Mouse (Mus musculus) midbrain, embryonic 13.5 days (tissue): ENCODE measurements around the gene Mlh3. TPM values are rescaled to one million over a fixed set of nuclear protein-coding genes. Genes with fewer than 3 reads are reported as not detected.

ENCODE experiments used
- ATAC-seq: fragments of 200-750 bp; cut with Nextera tagmentation; 2 replicates; pipeline ENCODE4 v1.8.0; 2017; ENCODE audit warnings: mild to moderate bottlenecking, moderate TSS enrichment, moderate library complexity
- H3K27ac ChIP-seq: fragments of 300-500 bp; sonication (generic); 2 replicates; pipeline ENCODE4 v1.5.1; 2015; ENCODE audit warnings: inconsistent platforms, mild to moderate bottlenecking, moderate library complexity
- H3K27me3 ChIP-seq: fragments of 300-500 bp; sonication (generic); 2 replicates; pipeline ENCODE4 v1.6.1; 2015; ENCODE audit warnings: mild to moderate bottlenecking, inconsistent platforms
- H3K36me3 ChIP-seq: fragments of 300-500 bp; sonication (generic); 2 replicates; pipeline ENCODE4 v1.6.1; 2015; ENCODE audit warnings: mild to moderate bottlenecking, inconsistent platforms
- H3K4me1 ChIP-seq: fragments of 300-500 bp; sonication (generic); replicated peaks from 2 replicates; pipeline ENCODE4 v1.6.1; 2015; ENCODE audit warnings: inconsistent platforms
- H3K4me2 ChIP-seq: fragments of 300-500 bp; sonication (generic); replicated peaks from 2 replicates; pipeline ENCODE4 v1.6.1; 2015; ENCODE audit warnings: moderate library complexity, mild to moderate bottlenecking, inconsistent platforms
- H3K4me3 ChIP-seq: fragments of 300-500 bp; sonication (generic); replicated peaks from 2 replicates; pipeline ENCODE4 v1.5.1; 2015; ENCODE audit warnings: mild to moderate bottlenecking, inconsistent platforms
- H3K9ac ChIP-seq: fragments of 300-500 bp; sonication (generic); replicated peaks from 2 replicates; pipeline ENCODE4 v1.6.1; 2015; ENCODE audit warnings: mild to moderate bottlenecking, inconsistent platforms
- H3K9me3 ChIP-seq: fragments of 300-500 bp; sonication (generic); 2 replicates; pipeline ENCODE4 v1.6.1; 2016; ENCODE audit warnings: mild to moderate bottlenecking, inconsistent platforms
- WGBS: fragments of 180-500 bp; shearing (Covaris S2); methylation state at CpG from one replicate; pipeline ENCODE4 v1.1.7; 2015; 5-methylcytosine and 5-hydroxymethylcytosine counted together
- polyA plus RNA-seq: library from polyadenylated mRNA; unstranded; fragments of >200 nt; fragmentation: Nextera tagmentation; extraction: Ambion mirVana; gene quantifications from 2 replicates; pipeline ENCODE4 v1.2.1, GENCODE M21; 2015

Gene Mlh3
- polyA plus RNA-seq, 1 experiment from 2014 or later, result 9.0 TPM

DNA sequence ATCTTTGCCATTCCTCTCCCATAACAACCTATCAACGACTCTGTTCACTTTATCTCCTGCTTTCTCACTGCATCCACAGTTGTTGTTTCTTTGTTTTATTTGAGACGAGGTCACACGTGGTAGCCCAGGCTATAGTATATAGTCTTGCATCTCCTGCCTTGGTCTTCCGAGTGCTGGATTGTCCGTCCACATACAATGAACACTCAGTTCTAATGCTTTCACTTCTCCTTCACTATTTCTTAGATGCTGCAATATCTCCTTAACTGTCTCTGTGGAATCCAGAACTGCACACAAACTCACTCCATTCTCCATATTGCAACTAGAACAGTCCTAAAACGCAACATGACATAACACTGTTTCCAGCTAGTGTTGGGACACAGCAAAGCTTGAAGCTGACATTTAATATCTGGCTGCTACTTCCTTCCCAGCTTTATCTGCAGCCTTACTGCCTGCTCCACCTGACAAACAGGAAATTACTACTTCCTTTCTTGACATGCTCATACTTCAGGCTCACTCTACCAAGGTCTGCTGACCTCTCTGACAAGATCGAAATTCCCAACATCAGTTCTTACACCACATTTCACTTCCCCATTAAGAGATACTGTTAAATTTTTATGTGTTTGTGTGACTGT is 13.3 kb downstream of the Mlh3 start:
- no peaks in the 10 kb centered on the region for H3K4me1 ChIP-seq
- peaks cover 2% of the 10 kb centered on the region; the same call in 1 of the 2 replicates for H3K36me3 ChIP-seq
- H3K27ac ChIP-seq, result no peak overlapping the region
- no peaks in the 10 kb centered on the region for H3K9me3 ChIP-seq
- no peaks in the 10 kb centered on the region for H3K27me3 ChIP-seq
- 87% methylated on average over 7 of the region's 7 CpGs for WGBS
- no peak for ATAC-seq
- H3K4me2 ChIP-seq, result no peak overlapping the region
- H3K9ac ChIP-seq, result no peak overlapping the region
- no peak overlapping the region for H3K4me3 ChIP-seq

DNA sequence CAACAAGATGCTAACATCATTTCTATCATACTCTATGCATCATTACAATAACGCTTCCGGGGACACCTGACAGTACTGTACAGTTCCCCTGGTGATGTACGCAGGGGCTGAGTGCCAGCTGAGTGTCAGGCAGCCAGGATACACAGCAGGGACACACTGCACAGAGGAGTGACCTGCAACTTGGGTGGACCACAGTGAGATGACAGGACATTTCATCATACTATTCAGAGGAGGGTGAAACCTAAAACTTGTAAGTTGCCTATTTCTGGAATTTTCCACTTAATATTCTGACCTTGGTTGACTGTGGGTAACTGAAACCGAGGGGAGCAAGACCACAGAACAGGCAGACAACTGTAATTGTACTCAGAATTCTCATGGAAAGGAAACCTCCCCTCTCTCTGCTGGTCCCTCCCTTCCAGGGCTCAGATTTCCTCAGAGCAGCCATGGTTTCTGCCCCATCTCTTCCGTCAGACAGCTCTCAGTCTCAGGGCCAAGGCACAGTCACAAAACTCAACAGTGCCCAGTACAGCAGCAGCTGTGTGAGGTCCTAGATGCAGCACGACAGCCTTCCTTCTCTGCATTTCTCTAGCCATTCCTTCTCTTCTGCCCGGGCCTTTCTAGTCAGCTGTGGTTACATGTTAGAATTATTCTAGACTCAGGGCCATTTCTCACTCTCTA is 14.2 kb downstream of the Mlh3 start:
- Histone ChIP-seq H3K4me1 (no peaks in the 10 kb centered on the region), H3K36me3 (peaks cover 2% of the 10 kb centered on the region; the same call in 1 of the 2 replicates), H3K27me3 (no peaks in the 10 kb centered on the region), H3K9me3 (no peaks in the 10 kb centered on the region), H3K9ac (no peak overlapping the region), H3K4me3 (no peak overlapping the region), H3K4me2 (no peak overlapping the region), H3K27ac (no peak overlapping the region)
- WGBS, result 82% methylated on average over 7 of the region's 7 CpGs
- no peak for ATAC-seq

DNA sequence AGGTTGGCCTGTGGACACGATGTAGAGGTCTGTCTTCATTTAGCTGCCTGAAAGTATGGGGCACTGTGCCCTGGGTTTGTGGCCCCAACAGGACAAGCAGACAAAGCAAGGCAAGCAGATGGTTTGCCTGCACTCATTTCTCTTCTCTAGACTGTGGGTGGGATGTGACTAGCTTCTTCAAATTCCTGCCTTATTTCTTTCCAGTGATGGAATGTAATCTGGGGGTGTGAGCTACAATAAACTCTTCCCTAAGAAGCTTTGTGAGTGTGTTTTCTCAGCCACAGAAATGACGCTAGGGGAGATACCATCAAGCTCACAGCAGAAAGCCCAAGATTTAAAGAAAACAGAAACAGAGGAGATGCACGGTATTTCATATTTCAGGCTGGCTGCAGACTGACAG is 18.3 kb downstream of the Mlh3 start:
- Histone ChIP-seq H3K4me1 (no peaks in the 10 kb centered on the region), H3K9me3 (no peaks in the 10 kb centered on the region), H3K27me3 (no peaks in the 10 kb centered on the region), H3K4me2 (no peak overlapping the region), H3K4me3 (no peak overlapping the region), H3K9ac (no peak overlapping the region), H3K27ac (no peak overlapping the region), H3K36me3 (peaks cover 13% of the 10 kb centered on the region)
- WGBS, result 91% methylated on average over 3 of the region's 3 CpGs
- no peak for ATAC-seq

DNA sequence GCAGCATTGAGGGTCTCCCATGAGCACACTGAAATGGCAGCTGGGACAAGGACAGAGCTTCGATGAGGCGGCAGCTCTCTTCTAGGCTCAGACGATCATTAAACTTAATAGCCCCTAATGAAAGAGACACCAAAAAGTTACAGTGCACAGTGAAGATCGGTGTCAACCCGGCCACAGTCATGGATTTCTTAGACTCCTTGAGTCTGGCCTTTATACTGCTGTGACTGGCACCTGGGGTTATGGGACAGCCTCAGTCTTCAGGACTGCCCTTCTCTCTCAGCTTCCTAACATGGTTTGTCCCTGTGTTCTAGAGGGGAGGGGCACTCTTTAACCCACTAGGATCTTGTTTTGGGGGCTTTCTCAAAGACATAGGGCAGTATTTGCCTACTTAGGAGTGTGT is 32.8 kb downstream of the Mlh3 start:
- no peak for ATAC-seq
- Histone ChIP-seq H3K9ac (no peak overlapping the region), H3K36me3 (peaks cover 10% of the 10 kb centered on the region; the same call in 1 of the 2 replicates), H3K4me1 (0 out of 2 replicates have a peak, but pooled peaks cover 4% of the 10 kb centered on the region), H3K27ac (no peak overlapping the region), H3K4me3 (no peak overlapping the region), H3K4me2 (no peak overlapping the region), H3K27me3 (no peaks in the 10 kb centered on the region), H3K9me3 (no peaks in the 10 kb centered on the region)
- WGBS, result 94% methylated on average over 5 of the region's 5 CpGs

DNA sequence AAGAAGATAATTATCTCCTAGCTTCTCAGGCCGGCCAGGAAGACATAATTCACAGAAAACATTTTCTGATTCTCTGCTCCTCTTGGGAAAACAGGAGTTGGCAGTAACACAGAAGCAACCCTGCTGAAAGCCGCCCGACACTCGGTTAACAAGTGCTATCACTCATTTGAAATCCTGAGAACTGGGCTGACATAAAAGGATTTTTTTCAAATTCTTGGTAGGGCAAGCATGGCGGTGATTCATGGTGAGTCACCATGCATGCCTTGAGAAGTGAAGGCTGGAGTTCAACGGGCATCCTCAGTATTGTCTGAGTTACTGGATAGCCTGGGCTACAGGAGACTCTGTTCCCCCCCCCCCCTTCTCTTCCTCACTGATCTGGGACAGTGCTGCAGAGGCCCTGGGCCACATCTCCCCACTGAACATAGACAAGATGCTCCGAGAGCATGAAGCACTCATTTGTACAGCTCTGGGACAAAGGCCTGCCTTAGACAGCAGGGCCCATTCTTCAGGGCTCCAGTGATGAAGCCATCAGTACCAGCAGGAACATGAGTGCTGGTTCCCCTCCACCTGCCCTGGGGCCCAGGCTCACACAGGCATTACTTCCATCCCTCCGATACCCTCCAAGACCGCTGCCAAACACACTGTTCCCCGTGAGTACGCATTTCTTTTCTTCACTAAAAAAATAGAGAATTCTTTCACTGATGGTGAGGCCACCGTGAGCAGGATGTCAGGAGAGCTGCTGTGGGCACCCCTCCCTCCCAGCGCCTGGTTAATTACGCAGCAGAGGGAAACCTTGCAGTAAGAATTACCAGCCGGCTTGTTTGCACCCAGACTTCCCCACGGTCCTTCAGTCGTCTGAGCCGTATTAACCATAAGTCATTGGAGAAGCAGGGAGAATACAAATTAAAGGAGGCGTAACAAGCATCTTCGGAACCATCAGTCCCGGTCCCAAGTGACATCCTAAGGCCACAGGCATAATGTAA is 36.7 kb downstream of the Mlh3 start:
- Histone ChIP-seq H3K36me3 (peaks cover 10% of the 10 kb centered on the region; the same call in 1 of the 2 replicates), H3K4me3 (no peak overlapping the region), H3K27ac (peak overlapping the region; percentile 64; the same call in 1 of the 2 replicates), H3K9ac (no peak overlapping the region), H3K27me3 (no peaks in the 10 kb centered on the region), H3K4me2 (no peak overlapping the region), H3K4me1 (0 out of 2 replicates have a peak, but pooled peaks cover 4% of the 10 kb centered on the region), H3K9me3 (no peaks in the 10 kb centered on the region)
- peak; percentile 24; the same call in 1 of the 2 replicates for ATAC-seq
- 73% methylated on average over 21 of the region's 21 CpGs for WGBS

DNA sequence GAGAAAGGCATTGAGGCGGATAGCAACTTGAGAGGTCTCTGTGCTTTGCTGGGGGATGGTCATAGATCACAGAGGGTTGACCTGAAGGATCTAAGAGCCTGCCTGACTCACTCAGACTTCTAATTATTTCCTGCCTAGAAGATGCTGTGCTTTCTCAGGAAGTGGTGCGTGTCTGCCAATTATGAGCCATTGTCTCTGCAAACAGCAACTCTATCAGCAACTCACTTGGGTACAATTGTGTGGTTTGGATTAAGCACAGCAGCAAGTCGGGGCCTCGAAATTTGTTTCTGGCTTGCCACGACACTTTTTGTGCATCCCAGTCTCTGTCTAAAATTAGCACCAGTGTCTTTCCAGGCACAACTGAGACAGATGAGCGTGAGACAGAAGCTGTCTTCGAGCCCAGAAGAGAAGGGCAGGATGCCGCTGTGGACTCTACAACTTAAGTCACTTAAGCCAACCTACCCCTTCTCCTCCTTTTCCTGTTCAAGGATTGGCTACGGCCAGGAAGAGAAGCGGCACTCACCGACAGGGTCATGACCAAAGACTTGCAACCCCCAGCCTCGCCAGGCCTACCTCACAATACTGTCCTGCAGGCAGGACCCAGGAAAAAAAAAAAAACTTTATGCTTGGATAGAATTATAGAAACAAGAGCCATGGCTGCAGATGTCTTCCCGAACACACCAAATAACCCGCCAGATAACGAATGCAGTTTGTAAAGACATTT is 42.4 kb downstream of the Mlh3 start:
- WGBS, result 77% methylated on average over 15 of the region's 15 CpGs
- H3K27ac ChIP-seq, result no peak overlapping the region
- no peak overlapping the region for H3K9ac ChIP-seq
- no peak for ATAC-seq
- H3K9me3 ChIP-seq, result no peaks in the 10 kb centered on the region
- H3K27me3 ChIP-seq, result no peaks in the 10 kb centered on the region
- H3K4me2 ChIP-seq, result no peak overlapping the region
- no peaks in the 10 kb centered on the region for H3K4me1 ChIP-seq
- no peak overlapping the region for H3K4me3 ChIP-seq
- peaks cover 44% of the 10 kb centered on the region for H3K36me3 ChIP-seq

DNA sequence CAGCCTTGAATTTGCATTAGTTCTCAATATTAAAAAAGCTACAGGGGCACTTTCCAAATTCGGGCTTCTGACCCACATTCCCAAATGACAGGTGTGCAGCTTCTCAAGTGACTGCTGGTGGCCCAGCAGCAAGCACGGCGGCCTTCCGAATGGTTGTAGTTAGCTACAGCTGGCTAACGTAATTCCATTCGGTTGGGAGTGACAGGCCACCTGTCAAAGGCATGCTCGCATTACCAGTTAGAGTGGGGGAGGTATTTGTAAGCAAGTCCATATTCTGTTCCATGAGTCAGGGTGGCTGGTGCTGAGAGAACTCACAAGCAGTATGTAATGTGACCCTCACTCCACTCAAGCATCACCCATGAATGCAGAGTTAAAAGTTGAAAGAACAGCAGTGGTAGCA is 43.2 kb downstream of the Mlh3 start:
- Histone ChIP-seq H3K36me3 (peaks cover 52% of the 10 kb centered on the region), H3K27me3 (no peaks in the 10 kb centered on the region), H3K27ac (no peak overlapping the region), H3K4me2 (no peak overlapping the region), H3K4me3 (no peak overlapping the region), H3K4me1 (no peaks in the 10 kb centered on the region), H3K9me3 (no peaks in the 10 kb centered on the region), H3K9ac (no peak overlapping the region)
- WGBS, result 84% methylated on average over 7 of the region's 7 CpGs
- ATAC-seq, result no peak

DNA sequence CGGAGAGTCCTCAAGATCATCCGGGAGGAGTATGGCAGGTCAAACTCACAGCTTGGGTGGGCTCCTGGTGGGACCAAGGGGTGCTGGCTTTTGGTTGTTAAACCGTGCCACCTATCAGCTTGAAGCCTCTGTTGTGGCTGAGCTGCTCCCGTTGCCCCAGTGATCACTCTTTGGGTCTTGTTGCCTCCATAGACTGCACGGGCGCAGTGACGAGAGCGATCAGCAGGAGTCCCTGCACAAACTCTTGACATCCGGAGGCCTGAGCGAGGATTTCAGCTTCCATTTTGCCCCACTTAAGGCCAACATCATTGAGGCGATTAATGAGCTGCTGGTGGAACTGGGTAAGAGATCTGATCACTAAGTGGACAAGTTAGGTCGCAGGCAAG is 50.5 kb downstream of the Mlh3 start:
- peak overlapping the region; percentile 76 for H3K4me3 ChIP-seq
- H3K9ac ChIP-seq, result peak overlapping the region; percentile 77
- peak overlapping the region; percentile 96 for H3K4me2 ChIP-seq
- 4% methylated on average over 12 of the region's 12 CpGs for WGBS
- no peaks in the 10 kb centered on the region for H3K27me3 ChIP-seq
- peak overlapping the region; percentile 55 for H3K27ac ChIP-seq
- no peaks in the 10 kb centered on the region for H3K9me3 ChIP-seq
- H3K36me3 ChIP-seq, result peaks cover 39% of the 10 kb centered on the region
- no peak for ATAC-seq
- peaks cover 25% of the 10 kb centered on the region for H3K4me1 ChIP-seq

DNA sequence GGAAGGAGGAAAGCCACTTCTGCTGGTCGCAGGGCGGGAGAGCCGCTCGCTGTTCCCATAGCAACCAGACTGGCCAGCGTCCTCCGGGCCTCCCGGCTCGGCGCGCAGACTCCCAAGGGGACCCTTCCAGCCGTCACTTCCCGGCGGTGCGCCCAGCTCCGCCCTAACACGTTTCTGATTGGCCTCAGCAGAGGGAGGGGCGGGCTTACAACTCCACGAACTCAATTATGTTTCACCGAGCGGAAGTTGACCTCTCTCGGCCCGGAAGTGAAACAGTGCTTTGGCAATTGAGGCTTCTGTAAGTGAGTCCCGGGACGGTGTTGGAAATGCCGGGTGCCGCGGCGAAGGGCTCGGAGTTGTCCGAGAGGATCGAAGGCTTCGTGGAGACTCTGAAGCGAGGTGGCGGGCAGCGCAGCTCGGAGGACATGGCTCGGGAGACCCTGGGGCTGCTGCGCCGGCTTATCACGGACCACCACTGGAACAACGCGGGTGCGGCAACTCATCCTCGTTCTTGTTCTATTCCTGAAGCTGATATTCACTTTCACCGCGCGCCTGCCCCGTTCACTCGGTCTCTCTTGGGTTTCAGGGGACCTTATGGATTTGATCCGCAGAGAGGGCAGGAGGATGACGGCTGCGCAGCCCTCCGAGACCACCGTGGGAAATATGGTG is 51.0 kb downstream of the Mlh3 start, which contains the start of gene Eif2b2:
Gene Eif2b2, plus strand, starts transcription at position 246 of the 669 bp plus-strand sequence.
- ATAC-seq, result peak; percentile 100

DNA sequence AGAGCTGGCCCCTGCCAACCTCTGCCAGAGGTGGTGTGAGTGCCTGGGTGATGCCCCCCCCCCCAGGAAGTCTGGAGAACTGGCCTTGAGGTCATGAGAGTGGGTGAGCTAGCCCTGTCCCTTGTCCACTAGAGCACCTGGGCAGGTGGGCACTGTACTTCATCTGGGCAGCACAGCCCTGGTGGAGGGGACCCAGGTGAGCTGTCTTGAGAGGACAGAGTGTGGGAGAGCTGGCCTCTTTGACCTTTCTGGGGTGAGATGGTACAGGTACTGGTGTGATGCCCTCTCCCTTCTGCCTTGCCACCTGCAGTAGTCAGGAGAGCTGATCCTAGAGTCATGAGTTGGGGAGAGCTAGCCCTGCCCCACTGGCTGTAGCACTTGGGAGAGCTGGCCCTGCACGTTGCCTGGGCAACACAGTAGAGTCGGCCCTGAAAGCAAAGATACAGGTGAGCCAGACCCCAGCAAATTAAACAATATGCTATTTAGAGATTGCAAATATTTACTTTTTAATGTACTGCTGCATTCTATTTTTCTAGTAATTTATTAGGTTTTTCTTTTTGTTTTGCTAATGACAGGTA is 52.6 kb downstream of the Mlh3 start:
- no peak overlapping the region for H3K4me3 ChIP-seq
- H3K36me3 ChIP-seq, result peaks cover 18% of the 10 kb centered on the region
- H3K27ac ChIP-seq, result no peak overlapping the region
- no peaks in the 10 kb centered on the region for H3K9me3 ChIP-seq
- no peaks in the 10 kb centered on the region for H3K27me3 ChIP-seq
- no peak overlapping the region for H3K4me2 ChIP-seq
- H3K4me1 ChIP-seq, result peaks cover 25% of the 10 kb centered on the region
- 71% methylated on average over 2 of the region's 2 CpGs for WGBS
- ATAC-seq, result no peak
- H3K9ac ChIP-seq, result no peak overlapping the region

More for the DNA sequence above, 51.0 kb downstream of the Mlh3 start, which contains the start of gene Eif2b2:
- Histone ChIP-seq H3K4me3 (peak within 1 kb of the TSS; percentile 76), H3K27ac (peak within 1 kb of the TSS; percentile 69), H3K36me3 (peaks cover 34% of the 10 kb centered on the region), H3K4me2 (peak within 1 kb of the TSS; percentile 96), H3K9ac (peak within 1 kb of the TSS; percentile 77), H3K4me1 (peaks cover 25% of the 10 kb centered on the region), H3K9me3 (no peaks in the 10 kb centered on the region), H3K27me3 (no peaks in the 10 kb centered on the region)
- WGBS, result under 1% methylated on average over 54 of the region's 54 CpGs
